Mouse (Mus musculus) G1E-ER4 (cell line): ENCODE measurements around the gene Ust. TPM values are rescaled to one million over a fixed set of nuclear protein-coding genes. Genes with fewer than 3 reads are reported as not detected.

Experiments
- GATA1 ChIP-seq: IDR thresholded peaks from one replicate; pipeline ENCODE4 v1.8.0; 2012; ENCODE audit warnings: low read length, inconsistent platforms
- polyA plus RNA-seq: library from polyadenylated mRNA; stranded (reverse); fragments of >175 nt; gene quantifications from 2 replicates; pipeline ENCODE4 v1.2.3, GENCODE M21; 2012

The Ust gene
- polyA plus RNA-seq, result not detected in 2 replicates

- TF ChIP-seq GATA1, result no peak
These were observed at the start of gene Ust for GRCm38 (mm10) chr10:8518141-8519013. TSS of gene Ust (minus strand) at chr10:8518825.

GRCm38 (mm10) chr10:8561366-8561765 lies 42.7 kb upstream of the Ust start:
- no peak for TF ChIP-seq GATA1

- TF ChIP-seq GATA1, result no peak
These were observed 22.9 kb upstream of the Ust start for GRCm38 (mm10) chr10:8541514-8541913.

GRCm38 (mm10) chr10:8535445-8535844 lies 16.8 kb upstream of the Ust start:
- no peak for TF ChIP-seq GATA1

GRCm38 (mm10) chr10:8531651-8532050 lies 13.0 kb upstream of the Ust start:
- no peak for TF ChIP-seq GATA1

GRCm38 (mm10) chr10:8530505-8531051 lies 12.0 kb upstream of the Ust start:
- TF ChIP-seq GATA1, result no peak

GRCm38 (mm10) chr10:8529173-8529572 lies 10.5 kb upstream of the Ust start:
- TF ChIP-seq GATA1, result no peak

- TF ChIP-seq GATA1, result no peak
These were observed 6.7 kb upstream of the Ust start for GRCm38 (mm10) chr10:8525354-8525753.

GRCm38 (mm10) chr10:8521536-8521935 lies 2.9 kb upstream of the Ust start:
- no peak for TF ChIP-seq GATA1

- TF ChIP-seq GATA1, result no peak
These were observed 2.3 kb upstream of the Ust start for GRCm38 (mm10) chr10:8520766-8521395.

- no peak for TF ChIP-seq GATA1
These were observed 428 bp upstream of the Ust start for GRCm38 (mm10) chr10:8519014-8519491.

- TF ChIP-seq GATA1, result no peak
These were observed 959 bp downstream of the Ust start for GRCm38 (mm10) chr10:8517591-8518140.

GRCm38 (mm10) chr10:8516916-8517524 lies 1.6 kb downstream of the Ust start:
- no peak for TF ChIP-seq GATA1

- TF ChIP-seq GATA1, result no peak
These were observed 4.9 kb downstream of the Ust start for GRCm38 (mm10) chr10:8513690-8514089.

- no peak for TF ChIP-seq GATA1
These were observed 6.4 kb downstream of the Ust start for GRCm38 (mm10) chr10:8512222-8512621.

- no peak for TF ChIP-seq GATA1
These were observed 6.9 kb downstream of the Ust start for GRCm38 (mm10) chr10:8511760-8512159.
